Mouse (Mus musculus): ENCODE results near the gene Mxi1. TPM values are rescaled to one million over a fixed set of nuclear protein-coding genes. Genes with fewer than 3 reads are reported as not detected.

The Mxi1 gene
- polyA plus RNA-seq, 1 experiment: 36.5 TPM

DNA sequence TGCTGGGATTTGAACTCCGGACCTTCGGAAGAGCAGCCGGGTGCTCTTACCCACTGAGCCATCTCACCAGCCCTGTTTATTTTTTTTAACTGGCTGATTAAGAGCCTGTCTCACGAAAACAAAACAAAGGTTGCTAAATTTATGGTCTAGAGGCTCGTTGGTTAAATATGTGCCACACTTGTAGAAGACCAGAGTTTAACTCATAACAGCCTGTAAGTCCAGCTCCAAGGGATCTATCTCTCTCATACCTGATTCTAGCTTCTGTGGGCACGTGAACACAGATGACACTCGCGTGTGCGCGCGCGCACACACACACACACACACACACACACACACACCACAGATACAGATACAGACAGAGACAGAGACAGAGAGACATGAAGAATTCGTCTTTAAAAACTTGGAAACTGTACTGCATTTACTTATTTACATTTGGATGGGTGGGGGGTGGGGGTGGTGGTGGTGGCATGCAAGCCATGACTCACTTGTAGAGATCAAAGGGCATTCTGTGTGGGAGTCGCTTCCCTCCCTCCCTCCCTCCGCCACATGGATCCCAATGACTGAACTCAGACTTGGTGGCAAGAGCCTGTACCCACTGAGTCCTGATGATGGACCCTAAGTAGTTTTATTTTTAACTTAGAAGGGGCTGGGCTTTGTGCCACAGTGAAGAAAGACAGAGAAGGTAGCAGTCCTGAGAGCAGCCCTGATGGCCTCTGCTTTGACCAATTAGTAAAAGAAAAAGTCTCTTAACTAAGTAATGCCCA lies 103.5 kb downstream of the Mxi1 start:
- Histone ChIP-seq H3K4me3 (ENCODE audit: low read depth, low read length) (no peak overlapping the region), H3K4me1 (ENCODE audit: control insufficient read depth, insufficient read depth, low read length) (peaks cover 9% of the 10 kb centered on the region), H3K27me3 (ENCODE audit: control insufficient read depth, insufficient read depth, low read length, poor library complexity, severe bottlenecking) (no peaks in the 10 kb centered on the region), H3K36me3 (ENCODE audit: control insufficient read depth, insufficient read depth, low read length, poor library complexity, severe bottlenecking) (no peaks in the 10 kb centered on the region), H3K9ac (ENCODE audit: low read depth, poor library complexity, severe bottlenecking) (no peak overlapping the region), H3K9me3 (replicated peaks; ENCODE audit: control insufficient read depth, insufficient read depth, low read length, poor library complexity, severe bottlenecking) (no peaks in the 10 kb centered on the region), H3K27ac (ENCODE audit: insufficient read depth, low read length) (peak overlapping the region; percentile 59; the same call in 1 of the 2 replicates)
- TF ChIP-seq CTCF (IDR thresholded peaks at IDR 0.05; ENCODE audit: low read depth, low read length): no peak
- no peak for TF ChIP-seq POLR2A (IDR thresholded peaks at IDR 0.05; ENCODE audit: insufficient read depth, low read length)
- no peak for TF ChIP-seq EP300 (IDR thresholded peaks at IDR 0.05; ENCODE audit: insufficient read depth, low read depth, low read length)

DNA sequence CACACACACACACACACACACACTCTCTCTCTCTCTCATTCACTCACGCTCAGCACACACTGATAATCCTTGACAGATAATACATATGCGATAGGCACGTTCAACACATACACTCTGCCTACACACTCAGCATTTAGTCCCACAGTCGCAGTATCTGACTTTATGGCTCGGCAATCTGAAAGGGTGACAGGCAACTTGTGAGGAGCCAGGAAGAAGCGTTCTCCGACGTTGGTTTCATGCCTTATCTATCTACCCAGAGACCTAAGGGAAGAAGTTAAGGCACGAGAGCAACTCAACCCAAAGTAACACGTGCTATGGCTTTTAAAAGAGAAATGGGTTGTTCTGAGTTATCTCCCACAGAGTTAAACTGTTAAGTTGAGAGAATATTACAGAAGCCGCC lies 104.3 kb downstream of the Mxi1 start:
- H3K4me3 ChIP-seq (ENCODE audit: low read depth, low read length): no peak overlapping the region
- no peaks in the 10 kb centered on the region for H3K9me3 ChIP-seq (replicated peaks; ENCODE audit: control insufficient read depth, insufficient read depth, low read length, poor library complexity, severe bottlenecking)
- H3K27me3 ChIP-seq (ENCODE audit: control insufficient read depth, insufficient read depth, low read length, poor library complexity, severe bottlenecking): no peaks in the 10 kb centered on the region
- no peaks in the 10 kb centered on the region for H3K36me3 ChIP-seq (ENCODE audit: control insufficient read depth, insufficient read depth, low read length, poor library complexity, severe bottlenecking)
- no peak for TF ChIP-seq EP300 (IDR thresholded peaks at IDR 0.05; ENCODE audit: insufficient read depth, low read depth, low read length)
- TF ChIP-seq POLR2A (IDR thresholded peaks at IDR 0.05; ENCODE audit: insufficient read depth, low read length): no peak
- TF ChIP-seq CTCF (IDR thresholded peaks at IDR 0.05; ENCODE audit: low read depth, low read length): no peak
- H3K4me1 ChIP-seq (ENCODE audit: control insufficient read depth, insufficient read depth, low read length): peaks cover 9% of the 10 kb centered on the region
- peak overlapping the region; percentile 41; the same call in 1 of the 2 replicates for H3K27ac ChIP-seq (ENCODE audit: insufficient read depth, low read length)
- no peak overlapping the region for H3K9ac ChIP-seq (ENCODE audit: low read depth, poor library complexity, severe bottlenecking)

DNA sequence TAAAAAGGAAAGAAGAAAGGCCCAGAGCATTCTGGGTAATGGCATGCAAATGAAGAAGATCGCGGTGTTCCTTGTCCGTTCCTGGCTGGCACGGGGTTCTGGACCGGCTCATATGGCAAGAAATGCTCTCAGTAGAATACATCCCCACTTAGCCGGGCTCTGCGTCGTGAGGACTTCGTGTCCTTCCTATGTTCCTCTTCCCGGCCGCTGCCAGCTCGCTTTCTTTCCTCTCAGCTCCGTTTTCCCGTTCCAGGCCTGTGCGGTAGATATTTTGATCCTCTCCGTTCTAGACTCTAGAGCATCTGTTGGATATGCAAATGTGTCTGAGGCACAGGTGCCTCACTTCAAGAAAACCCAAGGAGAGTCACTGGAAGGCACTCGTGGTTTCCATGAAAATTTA lies 104.9 kb downstream of the Mxi1 start:
- TF ChIP-seq POLR2A (IDR thresholded peaks at IDR 0.05; ENCODE audit: insufficient read depth, low read length): no peak
- no peak for TF ChIP-seq CTCF (IDR thresholded peaks at IDR 0.05; ENCODE audit: low read depth, low read length)
- TF ChIP-seq EP300 (IDR thresholded peaks at IDR 0.05; ENCODE audit: insufficient read depth, low read depth, low read length): no peak
- Histone ChIP-seq H3K4me1 (ENCODE audit: control insufficient read depth, insufficient read depth, low read length) (peaks cover 9% of the 10 kb centered on the region), H3K27ac (ENCODE audit: insufficient read depth, low read length) (no peak overlapping the region), H3K36me3 (ENCODE audit: control insufficient read depth, insufficient read depth, low read length, poor library complexity, severe bottlenecking) (no peaks in the 10 kb centered on the region), H3K9ac (ENCODE audit: low read depth, poor library complexity, severe bottlenecking) (peak overlapping the region; percentile 37), H3K4me3 (ENCODE audit: low read depth, low read length) (peak overlapping the region; percentile 5; the same call in 1 of the 2 replicates), H3K9me3 (replicated peaks; ENCODE audit: control insufficient read depth, insufficient read depth, low read length, poor library complexity, severe bottlenecking) (no peaks in the 10 kb centered on the region), H3K27me3 (ENCODE audit: control insufficient read depth, insufficient read depth, low read length, poor library complexity, severe bottlenecking) (no peaks in the 10 kb centered on the region)

DNA sequence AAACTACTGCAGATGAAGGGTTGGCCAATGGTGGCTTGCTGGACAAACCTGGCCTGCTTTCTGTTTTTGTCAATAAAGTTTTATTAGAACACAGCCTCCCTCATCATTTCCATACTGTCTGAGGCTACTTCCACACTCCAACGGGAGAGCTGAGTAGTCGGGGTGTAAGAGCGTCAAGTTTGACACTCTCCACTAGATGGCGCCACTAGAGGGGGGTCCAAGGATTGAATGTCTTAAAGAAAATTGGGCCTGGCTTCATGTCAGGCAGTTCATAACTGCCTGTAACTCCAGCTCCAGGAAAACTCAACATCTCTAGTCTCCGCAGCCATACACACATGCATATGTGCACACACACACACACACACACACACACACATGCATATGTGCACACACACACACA lies 109.5 kb downstream of the Mxi1 start:
- Histone ChIP-seq H3K9me3 (replicated peaks; ENCODE audit: control insufficient read depth, insufficient read depth, low read length, poor library complexity, severe bottlenecking) (no peaks in the 10 kb centered on the region), H3K27me3 (ENCODE audit: control insufficient read depth, insufficient read depth, low read length, poor library complexity, severe bottlenecking) (no peaks in the 10 kb centered on the region)
- peak; percentile 59 for TF ChIP-seq CTCF (IDR thresholded peaks at IDR 0.05; ENCODE audit: low read depth, low read length)
- no peak for TF ChIP-seq POLR2A (IDR thresholded peaks at IDR 0.05; ENCODE audit: insufficient read depth, low read length)
- no peak for TF ChIP-seq EP300 (IDR thresholded peaks at IDR 0.05; ENCODE audit: insufficient read depth, low read depth, low read length)

DNA sequence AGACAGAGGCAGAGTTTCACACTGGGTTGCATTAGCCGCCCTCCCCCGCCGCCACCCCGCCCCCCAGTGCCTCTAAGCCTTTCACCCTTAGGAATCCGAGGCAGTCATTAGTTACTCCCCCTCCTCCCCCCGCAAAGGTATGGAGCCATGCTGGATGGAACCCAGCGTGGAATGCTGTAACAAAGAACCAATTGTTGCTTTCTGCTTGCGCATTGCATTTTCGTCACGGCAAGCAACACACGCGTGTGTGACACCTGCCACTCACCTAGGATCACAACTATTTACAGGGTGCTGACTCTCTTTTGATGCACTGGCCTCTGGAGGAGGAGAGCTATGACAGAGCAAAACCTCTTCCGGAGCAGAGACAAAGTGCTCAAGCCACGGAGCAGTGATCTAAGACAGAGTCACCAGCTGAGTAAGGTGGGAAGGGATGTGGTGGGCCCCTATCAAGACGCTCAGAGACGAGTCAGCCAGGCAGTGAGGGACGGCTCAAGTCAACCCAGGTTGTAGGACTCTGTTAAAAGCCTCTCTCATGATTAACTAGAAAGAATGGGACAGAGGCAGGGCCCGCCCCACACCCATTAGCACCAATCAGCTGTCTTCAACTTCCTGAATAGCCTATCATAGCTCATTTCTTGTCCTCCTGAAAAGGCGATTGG lies 110.7 kb downstream of the Mxi1 start:
- H3K9me3 ChIP-seq (replicated peaks; ENCODE audit: control insufficient read depth, insufficient read depth, low read length, poor library complexity, severe bottlenecking): no peaks in the 10 kb centered on the region
- peak overlapping the region; percentile 94 for H3K27ac ChIP-seq (ENCODE audit: insufficient read depth, low read length)
- no peaks in the 10 kb centered on the region for H3K27me3 ChIP-seq (ENCODE audit: control insufficient read depth, insufficient read depth, low read length, poor library complexity, severe bottlenecking)
- H3K9ac ChIP-seq (ENCODE audit: low read depth, poor library complexity, severe bottlenecking): peak overlapping the region; percentile 26
- peaks cover 3% of the 10 kb centered on the region for H3K4me1 ChIP-seq (ENCODE audit: control insufficient read depth, insufficient read depth, low read length)
- TF ChIP-seq CTCF (IDR thresholded peaks at IDR 0.05; ENCODE audit: low read depth, low read length) (no peak), EP300 (IDR thresholded peaks at IDR 0.05; ENCODE audit: insufficient read depth, low read depth, low read length) (0 out of 2 replicates have a peak, but pooled peaks have one; percentile 40), POLR2A (IDR thresholded peaks at IDR 0.05; ENCODE audit: insufficient read depth, low read length) (peak; percentile 24)
- H3K4me3 ChIP-seq (ENCODE audit: low read depth, low read length): peak overlapping the region; percentile 73
- no peaks in the 10 kb centered on the region for H3K36me3 ChIP-seq (ENCODE audit: control insufficient read depth, insufficient read depth, low read length, poor library complexity, severe bottlenecking)

More for the DNA sequence above, 109.5 kb downstream of the Mxi1 start:
- Histone ChIP-seq H3K4me3 (ENCODE audit: low read depth, low read length) (no peak overlapping the region), H3K36me3 (ENCODE audit: control insufficient read depth, insufficient read depth, low read length, poor library complexity, severe bottlenecking) (no peaks in the 10 kb centered on the region), H3K4me1 (ENCODE audit: control insufficient read depth, insufficient read depth, low read length) (peaks cover 5% of the 10 kb centered on the region), H3K27ac (ENCODE audit: insufficient read depth, low read length) (no peak overlapping the region), H3K9ac (ENCODE audit: low read depth, poor library complexity, severe bottlenecking) (no peak overlapping the region)
